ENCODE assay signal across 12 mouse cellular contexts in genomic region chr4:62250896-62251544, GRCm38 (mm10). TPM values are rescaled to one million over a fixed set of nuclear protein-coding genes. Genes with fewer than 3 reads are reported as not detected.
DNase-seq lines count a peak whose midpoint lies in the region; ATAC-seq lines count a peak whose summit lies in the region.
"Had no signal": no experiment of that assay in that cellular context is flagged by ENCODE, and none has a peak within 500 bp of the region (broad histone marks: within the 10 kb centered on the region; RNA-seq: fewer than 3 reads in every experiment).

No protein-coding gene starts in this region.

- H3K27me3 ChIP-seq in midbrain, embryonic 10.5 days (ENCODE audit: low read depth, poor library complexity, severe bottlenecking) = no peaks in the 10 kb centered on the region
- no peaks in the 10 kb centered on the region for H3K27me3 ChIP-seq in midbrain, embryonic 16.5 days (ENCODE audit: control insufficient read depth, insufficient read depth, low read depth, low read length)
- H3K27me3 ChIP-seq: megakaryocyte, embryonic 14.5 days had no signal

- H3K4me1 ChIP-seq in midbrain, embryonic 10.5 days = peaks cover 10% of the 10 kb centered on the region
- H3K4me1 ChIP-seq in midbrain, embryonic 16.5 days (ENCODE audit: control insufficient read depth, insufficient read depth, low read length) = no peaks in the 10 kb centered on the region
- H3K4me1 ChIP-seq: megakaryocyte, embryonic 14.5 days had no signal

- intact Hi-C loops in heart, postnatal 10 days (cut with DNase I) = no loop called here

- H3K4me2 ChIP-seq in midbrain, embryonic 16.5 days (ENCODE audit: low read length) = no peak overlapping the region

- WGBS in midbrain, embryonic 10.5 days = 54% methylated on average over 3 of the region's 3 CpGs
- WGBS in midbrain, embryonic 16.5 days = 33% methylated on average over 3 of the region's 3 CpGs

- H3K9me3 ChIP-seq in midbrain, embryonic 10.5 days (replicated peaks) = no peaks in the 10 kb centered on the region
- no peaks in the 10 kb centered on the region for H3K9me3 ChIP-seq in midbrain, embryonic 16.5 days (replicated peaks; ENCODE audit: control insufficient read depth, low read length, poor library complexity, severe bottlenecking)

- H3K9ac ChIP-seq in midbrain, embryonic 16.5 days (ENCODE audit: low read depth, low read length) = no peak overlapping the region

- no peak overlapping the region for H3K27ac ChIP-seq in midbrain, embryonic 10.5 days (replicated peaks)
- no peak overlapping the region for H3K27ac ChIP-seq in midbrain, embryonic 16.5 days (ENCODE audit: low read length)

- peak; percentile 53 for DNase-seq in heart, adult 11 months
- DNase-seq in heart, postnatal 10 days = no peak
- DNase-seq in midbrain, embryonic 10.5 days (ENCODE audit: low spot score) = peak; percentile 46
- peak; percentile 62 for DNase-seq in embryo, embryonic 10.5 days (ENCODE audit: low spot score)
- DNase-seq in retina, embryonic 14.5 days (ENCODE audit: low spot score) = peak; percentile 46
- no peak for DNase-seq in layer of hippocampus, adult 8-10 months (ENCODE audit: low spot score in 2 of 2)
- no peak for DNase-seq in B cell, adult 2 months
- DNase-seq: adrenal gland, postnatal 25 days; heart, postnatal 14 days had no signal

- H3K4me3 ChIP-seq in midbrain, embryonic 10.5 days = no peak overlapping the region
- no peak overlapping the region for H3K4me3 ChIP-seq in midbrain, embryonic 16.5 days (ENCODE audit: low read depth, low read length)
- H3K4me3 ChIP-seq: megakaryocyte, embryonic 14.5 days had no signal

- ATAC-seq in midbrain, embryonic 16.5 days = no peak
- ATAC-seq: CD4-positive, CD25-positive, alpha-beta regulatory T cell, adult 4 months had no signal

- no peaks in the 10 kb centered on the region for H3K36me3 ChIP-seq in midbrain, embryonic 10.5 days
- no peaks in the 10 kb centered on the region for H3K36me3 ChIP-seq in midbrain, embryonic 16.5 days (ENCODE audit: control insufficient read depth, insufficient read depth, low read length)

RNA-seq across cellular contexts. Expression of gene Slc31a2, which starts 11.3 kb away (rescaled TPM):
- 10 to 100 TPM; 12.5 to 13.4 TPM for total RNA-seq in heart, postnatal 10 days (2021)
- 12.1 and 12.4 TPM in 2 replicates for polyA plus RNA-seq in midbrain, embryonic 10.5 days (2016; fragmentation: Nextera tagmentation; extraction: Ambion mirVana)
- 17.3 and 18.7 TPM in 2 replicates for polyA plus RNA-seq in midbrain, embryonic 16.5 days (2015; fragmentation: Nextera tagmentation; extraction: Ambion mirVana)
- total RNA-seq in layer of hippocampus, adult 8-10 months (2022) = 10 to 100 TPM in 3 of 4 experiments, 1 to 10 TPM in 1; 9.1 to 11.1 (median 10.8) TPM

RNA-seq across cellular contexts. Expression of gene Zfp37, which starts 20.2 kb away (rescaled TPM):
- 1 to 10 TPM; 3.9 to 4.7 TPM for total RNA-seq in heart, postnatal 10 days (2021)
- 20.3 and 28.2 TPM in 2 replicates for polyA plus RNA-seq in midbrain, embryonic 10.5 days (2016; fragmentation: Nextera tagmentation; extraction: Ambion mirVana)
- polyA plus RNA-seq in midbrain, embryonic 16.5 days (2015; fragmentation: Nextera tagmentation; extraction: Ambion mirVana) = 35.9 and 37.2 TPM in 2 replicates
- 10 to 100 TPM; 24.8 to 29.2 (median 25.4) TPM for total RNA-seq in layer of hippocampus, adult 8-10 months (2022)

Comparison
In these comparisons a context has a peak if more than half of its experiments do, and no peak if none do; other contexts are left out.
1. DNase-seq: peak in heart, adult 11 months (single experiment), midbrain, embryonic 10.5 days (single experiment), embryo, embryonic 10.5 days (single experiment) and retina, embryonic 14.5 days (single experiment); none in heart, postnatal 10 days (0 of 2), layer of hippocampus, adult 8-10 months (0 of 2) and B cell, adult 2 months (0 of 2).
2. RNA of gene Zfp37, which starts 20.2 kb away (total RNA-seq): 24.8 to 29.2 TPM in layer of hippocampus, adult 8-10 months; 3.9 to 4.7 TPM in heart, postnatal 10 days; every median in the first group is over 4 times any median in the second.